Mouse (Mus musculus) CH12.LX (cell line): ENCODE data around the gene Sap18b.

Source experiments
- CTCF ChIP-seq, 2 experiments: IDR thresholded peaks in 1 of 2; conservative IDR thresholded peaks in 1 of 2; 2 replicates each; pipeline ENCODE4 v1.5.1; 2011 to 2012; ENCODE audit warnings: low read depth in 2 of 2, low read length in 2 of 2, improper control_type of control experiment in 1 of 2, inconsistent platforms in 1 of 2, mild to moderate bottlenecking in 1 of 2, moderate library complexity in 1 of 2
- MYC ChIP-seq: IDR thresholded peaks from 2 replicates; pipeline ENCODE4 v1.6.1; 2011; ENCODE audit warnings: low read depth, mild to moderate bottlenecking, improper control_type of control experiment, low read length

GRCm38 (mm10) chr8:95843968-95844367 lies 18.8 kb downstream of the Sap18b start:
- TF ChIP-seq CTCF (conservative IDR thresholded peaks at IDR 0.05 in 1 of 2, IDR thresholded peaks at IDR 0.05 in 1 of 2; ENCODE audit: low read depth in 2 of 2, low read length in 2 of 2) (no peak), MYC (no peak)
